Mouse (Mus musculus) forebrain, embryonic 12.5 days (tissue): ENCODE measurements around the gene Zdhhc8. TPM values are rescaled to one million over a fixed set of nuclear protein-coding genes. Genes with fewer than 3 reads are reported as not detected.
"Not testable (repeated sequence)": the region's sequence is repeated elsewhere in the genome, so short reads cannot be mapped to it uniquely, and the experiment has no call there.

Source experiments
- ATAC-seq: fragments of 200-750 bp; cut with Nextera tagmentation; 2 replicates; pipeline ENCODE4 v1.8.0; 2017; ENCODE audit warnings: moderate TSS enrichment; ENCODE audit not compliant: low FRiP score
- H3K27ac ChIP-seq: fragments of 300-500 bp; sonication (generic); 2 replicates; pipeline ENCODE4 v1.5.1; 2016; ENCODE audit warnings: mild to moderate bottlenecking
- H3K27me3 ChIP-seq: fragments of 300-500 bp; sonication (generic); 2 replicates; pipeline ENCODE4 v1.6.1; 2016; ENCODE audit warnings: mild to moderate bottlenecking
- H3K36me3 ChIP-seq: fragments of 300-500 bp; sonication (generic); replicated peaks from 2 replicates; pipeline ENCODE4 v1.6.1; 2016; ENCODE audit warnings: mild to moderate bottlenecking
- H3K4me1 ChIP-seq: fragments of 300-500 bp; sonication (generic); 2 replicates; pipeline ENCODE4 v1.6.1; 2016
- H3K4me2 ChIP-seq: fragments of 300-500 bp; sonication (generic); 2 replicates; pipeline ENCODE4 v1.6.1; 2016; ENCODE audit warnings: mild to moderate bottlenecking, moderate library complexity
- H3K4me3 ChIP-seq: fragments of 300-500 bp; sonication (generic); replicated peaks from 2 replicates; pipeline ENCODE4 v1.5.1; 2016; ENCODE audit warnings: mild to moderate bottlenecking
- H3K9ac ChIP-seq: fragments of 300-500 bp; sonication (generic); 2 replicates; pipeline ENCODE4 v1.6.1; 2016; ENCODE audit warnings: mild to moderate bottlenecking
- H3K9me3 ChIP-seq: fragments of 300-500 bp; sonication (generic); 2 replicates; pipeline ENCODE4 v1.6.1; 2016
- WGBS: fragments of 180-500 bp; shearing (Covaris S2); methylation state at CpG from one replicate; pipeline ENCODE4 v1.1.7; 2016; 5-methylcytosine and 5-hydroxymethylcytosine counted together
- polyA plus RNA-seq: library from polyadenylated mRNA; unstranded; fragments of >200 nt; fragmentation: Nextera tagmentation; extraction: Ambion mirVana; gene quantifications from 2 replicates; pipeline ENCODE4 v1.2.1, GENCODE M21; 2016

Gene Zdhhc8
- polyA plus RNA-seq, 1 experiment from 2014 or later: 15.7 TPM

- Histone ChIP-seq H3K9ac (no peak overlapping the region), H3K27ac (no peak overlapping the region), H3K36me3 (no peaks in the 10 kb centered on the region), H3K9me3 (no peaks in the 10 kb centered on the region), H3K4me2 (no peak overlapping the region), H3K27me3 (no peaks in the 10 kb centered on the region; the same call in 1 of the 2 replicates), H3K4me3 (no peak overlapping the region), H3K4me1 (peaks cover 28% of the 10 kb centered on the region)
- no peak for ATAC-seq
- WGBS: 67% methylated on average over 7 of the region's 7 CpGs
These were observed 31.4 kb downstream of the Zdhhc8 start for GRCm38 (mm10) chr16:18203430-18204091.

- WGBS: 88% methylated on average over 1 of the region's 1 CpGs
- no peak overlapping the region for H3K4me2 ChIP-seq
- no peaks in the 10 kb centered on the region for H3K36me3 ChIP-seq
- no peaks in the 10 kb centered on the region for H3K9me3 ChIP-seq
- no peaks in the 10 kb centered on the region for H3K27me3 ChIP-seq
- H3K9ac ChIP-seq: no peak overlapping the region
- peaks cover 38% of the 10 kb centered on the region for H3K4me1 ChIP-seq
- H3K27ac ChIP-seq: no peak overlapping the region
- ATAC-seq: no peak
- H3K4me3 ChIP-seq: no peak overlapping the region
These were observed 32.9 kb downstream of the Zdhhc8 start for GRCm38 (mm10) chr16:18202061-18202460.

GRCm38 (mm10) chr16:18201620-18202019, 33.3 kb downstream of the Zdhhc8 start:
- Histone ChIP-seq H3K36me3 (no peaks in the 10 kb centered on the region), H3K4me2 (no peak overlapping the region), H3K9ac (no peak overlapping the region), H3K4me1 (peaks cover 42% of the 10 kb centered on the region), H3K9me3 (no peaks in the 10 kb centered on the region), H3K4me3 (no peak overlapping the region), H3K27ac (no peak overlapping the region), H3K27me3 (no peaks in the 10 kb centered on the region)
- ATAC-seq: no peak
- WGBS: 64% methylated on average over 1 of the region's 1 CpGs

- no peak overlapping the region for H3K9ac ChIP-seq
- H3K4me1 ChIP-seq: peaks cover 45% of the 10 kb centered on the region
- no peaks in the 10 kb centered on the region for H3K9me3 ChIP-seq
- H3K27ac ChIP-seq: no peak overlapping the region
- H3K4me2 ChIP-seq: no peak overlapping the region
- no peaks in the 10 kb centered on the region for H3K27me3 ChIP-seq
- no peaks in the 10 kb centered on the region for H3K36me3 ChIP-seq
- WGBS: 92% methylated on average over 2 of the region's 2 CpGs
- no peak overlapping the region for H3K4me3 ChIP-seq
- no peak for ATAC-seq
These were observed 34.9 kb downstream of the Zdhhc8 start for GRCm38 (mm10) chr16:18200062-18200461.

GRCm38 (mm10) chr16:18198365-18199098, 36.4 kb downstream of the Zdhhc8 start:
- 59% methylated on average over 10 of the region's 10 CpGs for WGBS
- Histone ChIP-seq H3K4me3 (no peak overlapping the region), H3K9me3 (no peaks in the 10 kb centered on the region), H3K4me1 (peaks cover 54% of the 10 kb centered on the region), H3K27me3 (no peaks in the 10 kb centered on the region), H3K36me3 (no peaks in the 10 kb centered on the region), H3K27ac (peak overlapping the region; percentile 68), H3K9ac (no peak overlapping the region), H3K4me2 (no peak overlapping the region)
- peak; percentile 45; the same call in 1 of the 2 replicates for ATAC-seq

GRCm38 (mm10) chr16:18197881-18198280, 37.1 kb downstream of the Zdhhc8 start:
- Histone ChIP-seq H3K27me3 (no peaks in the 10 kb centered on the region), H3K36me3 (no peaks in the 10 kb centered on the region), H3K9me3 (no peaks in the 10 kb centered on the region), H3K4me1 (peaks cover 51% of the 10 kb centered on the region), H3K27ac (peak overlapping the region; percentile 68; the same call in 1 of the 2 replicates), H3K9ac (no peak overlapping the region), H3K4me3 (no peak overlapping the region), H3K4me2 (no peak overlapping the region)
- 85% methylated on average over 6 of the region's 6 CpGs for WGBS
- ATAC-seq: no peak

- not testable (repeated sequence) for H3K27me3 ChIP-seq, H3K36me3 ChIP-seq, H3K9ac ChIP-seq, H3K9me3 ChIP-seq, H3K4me3 ChIP-seq, H3K27ac ChIP-seq, H3K4me2 ChIP-seq, ATAC-seq
- peaks cover 47% of the 10 kb centered on the region for H3K4me1 ChIP-seq
- 54% methylated on average over 3 of the region's 3 CpGs for WGBS
These were observed 39.4 kb downstream of the Zdhhc8 start for GRCm38 (mm10) chr16:18195561-18195960.

GRCm38 (mm10) chr16:18195068-18195467, 39.9 kb downstream of the Zdhhc8 start:
- 56% methylated on average over 5 of the region's 5 CpGs for WGBS
- Histone ChIP-seq H3K27ac (peak overlapping the region; percentile 43; the same call in 1 of the 2 replicates), H3K9ac (no peak overlapping the region), H3K27me3 (no peaks in the 10 kb centered on the region), H3K4me1 (peaks cover 42% of the 10 kb centered on the region), H3K4me2 (no peak overlapping the region), H3K4me3 (no peak overlapping the region), H3K36me3 (no peaks in the 10 kb centered on the region), H3K9me3 (no peaks in the 10 kb centered on the region)
- ATAC-seq: peak; percentile 18; the same call in 1 of the 2 replicates

- Histone ChIP-seq H3K27me3 (no peaks in the 10 kb centered on the region), H3K4me3 (no peak overlapping the region), H3K9ac (no peak overlapping the region), H3K4me2 (no peak overlapping the region), H3K27ac (peak overlapping the region; percentile 43; the same call in 1 of the 2 replicates), H3K4me1 (peaks cover 36% of the 10 kb centered on the region), H3K9me3 (no peaks in the 10 kb centered on the region), H3K36me3 (no peaks in the 10 kb centered on the region)
- ATAC-seq: 0 out of 2 replicates have a peak, but pooled peaks have one; percentile 10
- 77% methylated on average over 15 of the region's 15 CpGs for WGBS
These were observed 40.5 kb downstream of the Zdhhc8 start for GRCm38 (mm10) chr16:18194208-18194985.

GRCm38 (mm10) chr16:18191006-18191405, 43.9 kb downstream of the Zdhhc8 start:
- H3K4me3 ChIP-seq: no peak overlapping the region
- ATAC-seq: no peak
- peaks cover 13% of the 10 kb centered on the region for H3K4me1 ChIP-seq
- no peak overlapping the region for H3K27ac ChIP-seq
- no peaks in the 10 kb centered on the region for H3K27me3 ChIP-seq
- no peaks in the 10 kb centered on the region for H3K36me3 ChIP-seq
- H3K9me3 ChIP-seq: no peaks in the 10 kb centered on the region
- H3K4me2 ChIP-seq: no peak overlapping the region
- H3K9ac ChIP-seq: no peak overlapping the region
- WGBS: 72% methylated on average over 2 of the region's 2 CpGs

- no peaks in the 10 kb centered on the region for H3K27me3 ChIP-seq
- no peak overlapping the region for H3K4me3 ChIP-seq
- H3K36me3 ChIP-seq: no peaks in the 10 kb centered on the region
- no peaks in the 10 kb centered on the region for H3K9me3 ChIP-seq
- ATAC-seq: no peak
- no peaks in the 10 kb centered on the region for H3K4me1 ChIP-seq
- WGBS: 91% methylated on average over 3 of the region's 3 CpGs
- H3K27ac ChIP-seq: no peak overlapping the region
- H3K4me2 ChIP-seq: no peak overlapping the region
- no peak overlapping the region for H3K9ac ChIP-seq
These were observed 47.7 kb downstream of the Zdhhc8 start for GRCm38 (mm10) chr16:18187221-18187620.

GRCm38 (mm10) chr16:18186798-18187197, 48.1 kb downstream of the Zdhhc8 start:
- 94% methylated on average over 4 of the region's 4 CpGs for WGBS
- Histone ChIP-seq H3K4me3 (no peak overlapping the region), H3K4me2 (no peak overlapping the region), H3K36me3 (no peaks in the 10 kb centered on the region), H3K27ac (no peak overlapping the region), H3K27me3 (no peaks in the 10 kb centered on the region), H3K9me3 (no peaks in the 10 kb centered on the region), H3K4me1 (no peaks in the 10 kb centered on the region), H3K9ac (no peak overlapping the region)
- ATAC-seq: no peak
